Mouse (Mus musculus) layer of hippocampus, adult 9-10 months (tissue): ENCODE results near the gene Tcte1.

ENCODE experiments used
- DNase-seq: peaks from one replicate; pipeline ENCODE4 v3.0.0; 2022; ENCODE audit warnings: low spot score

Gene Tcte1

GRCm38 (mm10) chr17:45523263-45523662 is at the start of gene Tcte1:
Tcte1 (plus strand) TSS chr17:45523434.
- DNase-seq, result no peak

- no peak for DNase-seq
Observed at GRCm38 (mm10) chr17:45473667-45474066, 49.6 kb upstream of the Tcte1 start.

- DNase-seq, result no peak
Observed at GRCm38 (mm10) chr17:45474146-45474545, 49.1 kb upstream of the Tcte1 start.

GRCm38 (mm10) chr17:45474669-45475465 is 48.4 kb upstream of the Tcte1 start, which contains the start of gene Spats1:
Spats1 (minus strand) TSS chr17:45475415.
- DNase-seq, result peak; percentile 67

- peak; percentile 75 for DNase-seq
Observed at GRCm38 (mm10) chr17:45478234-45478825, 44.9 kb upstream of the Tcte1 start.

- no peak for DNase-seq
Observed at GRCm38 (mm10) chr17:45480429-45480828, 42.8 kb upstream of the Tcte1 start.

- no peak for DNase-seq
Observed at GRCm38 (mm10) chr17:45485581-45485980, 37.7 kb upstream of the Tcte1 start.

GRCm38 (mm10) chr17:45487216-45487615 is 36.0 kb upstream of the Tcte1 start:
- DNase-seq, result no peak

GRCm38 (mm10) chr17:45488321-45489254 is 34.6 kb upstream of the Tcte1 start:
- DNase-seq, result no peak

GRCm38 (mm10) chr17:45489736-45490135 is 33.5 kb upstream of the Tcte1 start:
- DNase-seq, result no peak

GRCm38 (mm10) chr17:45490532-45491154 is 32.6 kb upstream of the Tcte1 start:
- DNase-seq, result no peak

- no peak for DNase-seq
Observed at GRCm38 (mm10) chr17:45495398-45495797, 27.8 kb upstream of the Tcte1 start.

- DNase-seq, result no peak
Observed at GRCm38 (mm10) chr17:45498397-45498796, 24.8 kb upstream of the Tcte1 start.

- DNase-seq, result no peak
Observed at GRCm38 (mm10) chr17:45499516-45499915, 23.7 kb upstream of the Tcte1 start.

GRCm38 (mm10) chr17:45500981-45501380 is 22.3 kb upstream of the Tcte1 start:
- no peak for DNase-seq

GRCm38 (mm10) chr17:45502324-45502723 is 20.9 kb upstream of the Tcte1 start:
- DNase-seq, result no peak

- DNase-seq, result no peak
Observed at GRCm38 (mm10) chr17:45503301-45503973, 19.8 kb upstream of the Tcte1 start.

GRCm38 (mm10) chr17:45505941-45506465 is 17.2 kb upstream of the Tcte1 start:
- no peak for DNase-seq

GRCm38 (mm10) chr17:45506700-45507189 is 16.5 kb upstream of the Tcte1 start, which contains the start of gene Aars2:
Aars2 (plus strand) TSS chr17:45506841.
- peak; percentile 83 for DNase-seq

GRCm38 (mm10) chr17:45510871-45511270 is 12.4 kb upstream of the Tcte1 start:
- no peak for DNase-seq

GRCm38 (mm10) chr17:45511757-45512156 is 11.5 kb upstream of the Tcte1 start:
- DNase-seq, result no peak
